Mouse (Mus musculus) liver, adult 2 months (tissue): ENCODE results near the gene Pde8a.

Experiments used
- CTCF ChIP-seq: fragments of 200-500 bp; IDR thresholded peaks from 2 replicates; pipeline ENCODE4 v1.5.1; 2011; ENCODE audit warnings: low read depth, low read length, control low read depth
- POLR2A ChIP-seq: fragments of 200-500 bp; IDR thresholded peaks from 2 replicates; pipeline ENCODE4 v1.6.1; 2011; ENCODE audit warnings: low read length, control low read depth; ENCODE audit not compliant: insufficient read depth; ENCODE audit errors: extremely low read depth

- TF ChIP-seq CTCF (no peak), POLR2A (no peak)
Observed at GRCm38 (mm10) chr7:81281240-81281639, 67.8 kb downstream of the Pde8a start.
